Mouse (Mus musculus) MEL (cell line): Measurements from ENCODE around the gene Kif26a. TPM values are rescaled to one million over a fixed set of nuclear protein-coding genes. Genes with fewer than 3 reads are reported as not detected.

Source experiments
- DNase-seq: peaks from one replicate; pipeline ENCODE4 v3.0.0; 2011; ENCODE audit warnings: low read depth, low spot score
- H3K27ac ChIP-seq: 2 replicates; pipeline ENCODE4 v1.5.1; 2012; ENCODE audit warnings: low read depth, mild to moderate bottlenecking, control low read depth, low read length, moderate library complexity; ENCODE audit not compliant: control insufficient read depth
- H3K27me3 ChIP-seq, 2 experiments: fragments of 150-350 bp in 1 of 2; sonication (generic) in 1 of 2; 2 replicates each; pipeline ENCODE4 v1.6.1; 2012; ENCODE audit warnings: low read length in 2 of 2, mild to moderate bottlenecking in 2 of 2, improper control_type of control experiment in 1 of 2, moderate library complexity in 1 of 2; ENCODE audit not compliant: insufficient read depth in 2 of 2, control insufficient read depth in 1 of 2
- H3K36me3 ChIP-seq, 2 experiments: 2 replicates each; pipeline ENCODE4 v1.6.1; 2012 to 2014; ENCODE audit warnings: low read length in 2 of 2, improper control_type of control experiment in 1 of 2, inconsistent platforms in 1 of 2, mild to moderate bottlenecking in 1 of 2; ENCODE audit not compliant: insufficient read depth in 2 of 2, control insufficient read depth in 1 of 2
- H3K4me1 ChIP-seq, 2 experiments: fragments of 150-350 bp in 1 of 2; sonication (generic) in 1 of 2; 2 replicates each; pipeline ENCODE4 v1.6.1; 2012; ENCODE audit warnings: low read length in 2 of 2, improper control_type of control experiment in 1 of 2, mild to moderate bottlenecking in 1 of 2; ENCODE audit not compliant: insufficient read depth in 2 of 2, control insufficient read depth in 1 of 2
- H3K4me3 ChIP-seq, 2 experiments: fragments of 150-350 bp in 1 of 2; sonication (generic) in 1 of 2; 2 replicates each; pipeline ENCODE4 v1.5.1; 2012; ENCODE audit warnings: low read depth in 2 of 2, low read length in 2 of 2, mild to moderate bottlenecking in 2 of 2, moderate library complexity in 2 of 2, control low read depth in 1 of 2, improper control_type of control experiment in 1 of 2; ENCODE audit not compliant: control insufficient read depth in 1 of 2, insufficient read depth in 1 of 2
- H3K79me2 ChIP-seq: 2 replicates; pipeline ENCODE4 v1.6.1; 2012; ENCODE audit warnings: mild to moderate bottlenecking, low read length, moderate library complexity; ENCODE audit not compliant: control insufficient read depth, poor library complexity, insufficient read depth
- H3K9ac ChIP-seq: 2 replicates; pipeline ENCODE4 v1.6.1; 2012; ENCODE audit warnings: low read depth, mild to moderate bottlenecking, control low read depth, low read length, moderate library complexity; ENCODE audit not compliant: control insufficient read depth, poor library complexity, severe bottlenecking
- H3K9me3 ChIP-seq: fragments of 150-350 bp; sonication (generic); replicated peaks from 2 replicates; pipeline ENCODE4 v1.6.1; 2012; ENCODE audit warnings: mild to moderate bottlenecking, low read length, improper control_type of control experiment, moderate library complexity; ENCODE audit not compliant: insufficient read depth
- CHD1 ChIP-seq: IDR thresholded peaks from 2 replicates; pipeline ENCODE4 v1.6.1; 2012; ENCODE audit warnings: low read depth, mild to moderate bottlenecking, inconsistent platforms, low read length, improper control_type of control experiment
- CHD2 ChIP-seq: IDR thresholded peaks from 2 replicates; pipeline ENCODE4 v1.6.1; 2011; ENCODE audit warnings: low read length, improper control_type of control experiment
- EP300 ChIP-seq, 2 experiments: IDR thresholded peaks; 2 replicates each; pipeline ENCODE4 v1.6.1; 2011; ENCODE audit warnings: improper control_type of control experiment in 2 of 2, low read length in 2 of 2, low read depth in 1 of 2, mild to moderate bottlenecking in 1 of 2
- ETS1 ChIP-seq: IDR thresholded peaks from 2 replicates; pipeline ENCODE4 v1.6.1; 2012; ENCODE audit warnings: low read depth, mild to moderate bottlenecking, inconsistent platforms, low read length, improper control_type of control experiment, moderate library complexity
- GABPA ChIP-seq: IDR thresholded peaks from 2 replicates; pipeline ENCODE4 v1.6.1; 2012; ENCODE audit warnings: low read depth, mild to moderate bottlenecking, inconsistent platforms, low read length, improper control_type of control experiment, moderate library complexity
- GATA1 ChIP-seq: IDR thresholded peaks from 2 replicates; pipeline ENCODE4 v1.6.1; 2011; ENCODE audit warnings: low read depth, low read length, improper control_type of control experiment
- JUND ChIP-seq: IDR thresholded peaks from 2 replicates; pipeline ENCODE4 v1.6.1; 2011; ENCODE audit warnings: low read depth, mild to moderate bottlenecking, improper control_type of control experiment, low read length
- MAZ ChIP-seq: IDR thresholded peaks from 2 replicates; pipeline ENCODE4 v1.6.1; 2012; ENCODE audit warnings: low read depth, mild to moderate bottlenecking, inconsistent platforms, low read length, improper control_type of control experiment
- MXI1 ChIP-seq: IDR thresholded peaks from 2 replicates; pipeline ENCODE4 v1.6.1; 2011; ENCODE audit warnings: mild to moderate bottlenecking, low read depth, low read length, improper control_type of control experiment
- NELFE ChIP-seq: IDR thresholded peaks from 2 replicates; pipeline ENCODE4 v1.6.1; 2011; ENCODE audit warnings: low read depth, low read length, improper control_type of control experiment
- POLR2AphosphoS2 ChIP-seq: IDR thresholded peaks from 2 replicates; pipeline ENCODE4 v1.6.1; 2011; ENCODE audit warnings: low read length, improper control_type of control experiment
- POLR2AphosphoS5 ChIP-seq: IDR thresholded peaks from 2 replicates; pipeline ENCODE4 v1.6.1; 2012; ENCODE audit warnings: low read depth, borderline replicate concordance, mild to moderate bottlenecking, inconsistent platforms, low read length, moderate library complexity, mixed read lengths
- SIN3A ChIP-seq: IDR thresholded peaks from 2 replicates; pipeline ENCODE4 v1.6.1; 2012; ENCODE audit warnings: low read length, improper control_type of control experiment, inconsistent platforms
- TAL1 ChIP-seq: IDR thresholded peaks from 2 replicates; pipeline ENCODE4 v1.6.1; 2012; ENCODE audit warnings: mild to moderate bottlenecking, inconsistent platforms, low read length, moderate library complexity, mixed read lengths
- UBTF ChIP-seq: IDR thresholded peaks from 2 replicates; pipeline ENCODE4 v1.6.1; 2012; ENCODE audit warnings: low read depth, mild to moderate bottlenecking, inconsistent platforms, low read length, improper control_type of control experiment, moderate library complexity, borderline replicate concordance; ENCODE audit not compliant: insufficient read depth
- USF1 ChIP-seq: IDR thresholded peaks from 2 replicates; pipeline ENCODE4 v1.6.1; 2014; ENCODE audit warnings: low read depth, mild to moderate bottlenecking, inconsistent platforms, low read length, improper control_type of control experiment, moderate library complexity
- USF2 ChIP-seq, 2 experiments: IDR thresholded peaks; 2 replicates each; pipeline ENCODE4 v1.6.1; 2011 to 2012; ENCODE audit warnings: improper control_type of control experiment in 2 of 2, low read length in 2 of 2, borderline replicate concordance in 1 of 2, inconsistent platforms in 1 of 2, low read depth in 1 of 2, mild to moderate bottlenecking in 1 of 2; ENCODE audit not compliant: insufficient read depth in 1 of 2
- ZKSCAN1 ChIP-seq: IDR thresholded peaks from 2 replicates; pipeline ENCODE4 v1.6.1; 2012; ENCODE audit warnings: low read depth, mild to moderate bottlenecking, inconsistent platforms, low read length, improper control_type of control experiment, moderate library complexity
- ZNF384 ChIP-seq: IDR thresholded peaks from 2 replicates; pipeline ENCODE4 v1.6.1; 2012; ENCODE audit warnings: low read depth, mild to moderate bottlenecking, inconsistent platforms, low read length, improper control_type of control experiment
- polyA plus RNA-seq, 2 experiments: library from polyadenylated mRNA; stranded (reverse) in 1 of 2; unstranded in 1 of 2; fragments of >175 nt in 1 of 2; fragments of >200 nt in 1 of 2; gene quantifications; 2 replicates each; pipeline versions ENCODE4 v1.2.1 to v1.2.4; 2012; ENCODE audit warnings: low replicate concordance in 2 of 2, low read depth in 1 of 2; ENCODE audit not compliant: insufficient read length in 2 of 2, insufficient read depth in 1 of 2, missing spikeins in 1 of 2
- total RNA-seq: library from RNA; depleted of rRNA; stranded (reverse); fragments of 300-350 nt; gene quantifications from 2 replicates; pipeline ENCODE4 v1.2.3, GENCODE M21; 2012

Kif26a gene
- total and polyA plus RNA-seq, 3 experiments: 4.8 to 6.9 TPM; not detected in 1

GRCm38 (mm10) chr12:112140745-112141144 is 5.3 kb upstream of the Kif26a start (continued):
- TF ChIP-seq USF2 (IDR thresholded peaks at IDR 0.05; ENCODE audit: borderline replicate concordance in 1 of 2, insufficient read depth in 1 of 2, low read depth in 1 of 2, low read length in 2 of 2) (no peak), USF1 (no peak), UBTF (no peak), NELFE (no peak), ZNF384 (no peak), TAL1 (no peak), MAZ (peak; percentile 67), CHD1 (no peak), GATA1 (peak; percentile 64), JUND (no peak), ZKSCAN1 (no peak)

- TF ChIP-seq GATA1: no peak
- TF ChIP-seq CHD1: no peak
- peak; percentile 73; the same call in 1 of the 2 replicates for TF ChIP-seq SIN3A
- peak; percentile 86 for TF ChIP-seq MXI1
- no peak for TF ChIP-seq ZNF384
- TF ChIP-seq POLR2AphosphoS5: no peak
- no peak for TF ChIP-seq JUND
- TF ChIP-seq GABPA: no peak
- TF ChIP-seq USF1: no peak
- no peak for TF ChIP-seq TAL1
- TF ChIP-seq EP300 (IDR thresholded peaks at IDR 0.05; ENCODE audit: low read depth in 1 of 2, low read length in 2 of 2): no peak
- no peak for TF ChIP-seq POLR2AphosphoS2
- no peak for TF ChIP-seq CHD2
- TF ChIP-seq MAZ: no peak
- TF ChIP-seq ETS1: no peak
- no peaks in the 10 kb centered on the region for H3K27me3 ChIP-seq
- H3K4me3 ChIP-seq: no peak overlapping the region
- no peak overlapping the region for H3K27ac ChIP-seq
- peaks cover 7% of the 10 kb centered on the region; the same call in 1 of the 2 replicates for H3K9me3 ChIP-seq
- no peak overlapping the region for H3K9ac ChIP-seq
- H3K4me1 ChIP-seq: no peaks in the 10 kb centered on the region
- peak; percentile 90 for DNase-seq
- H3K79me2 ChIP-seq: no peaks in the 10 kb centered on the region
- no peaks in the 10 kb centered on the region for H3K36me3 ChIP-seq
Measured at GRCm38 (mm10) chr12:112141300-112141699, 4.7 kb upstream of the Kif26a start.
